Mouse (Mus musculus): Measurements from ENCODE around the gene Itfg1. TPM values are rescaled to one million over a fixed set of nuclear protein-coding genes. Genes with fewer than 3 reads are reported as not detected.
"Not testable (repeated sequence)": the region's sequence is repeated elsewhere in the genome, so short reads cannot be mapped to it uniquely, and the experiment has no call there.

The Itfg1 gene
- polyA plus RNA-seq, 1 experiment: 73.1 TPM

GRCm38 (mm10) chr8:85839916-85840656 lies 635 bp downstream of the Itfg1 start:
- DNase-seq (ENCODE audit: low read depth): no peak
- TF ChIP-seq POLR2A (IDR thresholded peaks at IDR 0.05; ENCODE audit: borderline replicate concordance, extremely low read depth, insufficient read depth, insufficient read length, poor library complexity, severe bottlenecking) (no peak), CTCF (IDR thresholded peaks at IDR 0.05; ENCODE audit: borderline replicate concordance, extremely low read depth, insufficient read depth, insufficient read length) (no peak)

GRCm38 (mm10) chr8:85813621-85814020 lies 27.1 kb downstream of the Itfg1 start:
- no peak for DNase-seq (ENCODE audit: low read depth)
- no peak for TF ChIP-seq CTCF (IDR thresholded peaks at IDR 0.05; ENCODE audit: borderline replicate concordance, extremely low read depth, insufficient read depth, insufficient read length)
- no peak for TF ChIP-seq POLR2A (IDR thresholded peaks at IDR 0.05; ENCODE audit: borderline replicate concordance, extremely low read depth, insufficient read depth, insufficient read length, poor library complexity, severe bottlenecking)

- no peak for DNase-seq (ENCODE audit: low read depth)
- TF ChIP-seq POLR2A (IDR thresholded peaks at IDR 0.05; ENCODE audit: borderline replicate concordance, extremely low read depth, insufficient read depth, insufficient read length, poor library complexity, severe bottlenecking) (no peak), CTCF (IDR thresholded peaks at IDR 0.05; ENCODE audit: borderline replicate concordance, extremely low read depth, insufficient read depth, insufficient read length) (no peak)
Observed at GRCm38 (mm10) chr8:85801408-85801807, 39.3 kb downstream of the Itfg1 start.

GRCm38 (mm10) chr8:85800164-85800563 lies 40.6 kb downstream of the Itfg1 start:
- DNase-seq (ENCODE audit: low read depth): no peak
- TF ChIP-seq POLR2A (IDR thresholded peaks at IDR 0.05; ENCODE audit: borderline replicate concordance, extremely low read depth, insufficient read depth, insufficient read length, poor library complexity, severe bottlenecking) (no peak), CTCF (IDR thresholded peaks at IDR 0.05; ENCODE audit: borderline replicate concordance, extremely low read depth, insufficient read depth, insufficient read length) (no peak)

- not testable (repeated sequence) for DNase-seq (ENCODE audit: low read depth)
Observed at GRCm38 (mm10) chr8:85796392-85796791, 44.3 kb downstream of the Itfg1 start.

GRCm38 (mm10) chr8:85788341-85788740 lies 52.4 kb downstream of the Itfg1 start:
- no peak for DNase-seq (ENCODE audit: low read depth)

GRCm38 (mm10) chr8:85787909-85788308 lies 52.8 kb downstream of the Itfg1 start:
- no peak for DNase-seq (ENCODE audit: low read depth)
- TF ChIP-seq CTCF (IDR thresholded peaks at IDR 0.05; ENCODE audit: borderline replicate concordance, extremely low read depth, insufficient read depth, insufficient read length) (no peak), POLR2A (IDR thresholded peaks at IDR 0.05; ENCODE audit: borderline replicate concordance, extremely low read depth, insufficient read depth, insufficient read length, poor library complexity, severe bottlenecking) (no peak)

More at GRCm38 (mm10) chr8:85788341-85788740, 52.4 kb downstream of the Itfg1 start:
- TF ChIP-seq POLR2A (IDR thresholded peaks at IDR 0.05; ENCODE audit: borderline replicate concordance, extremely low read depth, insufficient read depth, insufficient read length, poor library complexity, severe bottlenecking) (no peak), CTCF (IDR thresholded peaks at IDR 0.05; ENCODE audit: borderline replicate concordance, extremely low read depth, insufficient read depth, insufficient read length) (no peak)

- TF ChIP-seq CTCF (IDR thresholded peaks at IDR 0.05; ENCODE audit: borderline replicate concordance, extremely low read depth, insufficient read depth, insufficient read length) (no peak), POLR2A (IDR thresholded peaks at IDR 0.05; ENCODE audit: borderline replicate concordance, extremely low read depth, insufficient read depth, insufficient read length, poor library complexity, severe bottlenecking) (no peak)
- no peak for DNase-seq (ENCODE audit: low read depth)
Observed at GRCm38 (mm10) chr8:85785506-85785905, 55.2 kb downstream of the Itfg1 start.

- TF ChIP-seq POLR2A (IDR thresholded peaks at IDR 0.05; ENCODE audit: borderline replicate concordance, extremely low read depth, insufficient read depth, insufficient read length, poor library complexity, severe bottlenecking) (no peak), CTCF (IDR thresholded peaks at IDR 0.05; ENCODE audit: borderline replicate concordance, extremely low read depth, insufficient read depth, insufficient read length) (no peak)
- DNase-seq (ENCODE audit: low read depth): no peak
Observed at GRCm38 (mm10) chr8:85783871-85784270, 56.9 kb downstream of the Itfg1 start.

- TF ChIP-seq CTCF (IDR thresholded peaks at IDR 0.05; ENCODE audit: borderline replicate concordance, extremely low read depth, insufficient read depth, insufficient read length) (no peak), POLR2A (IDR thresholded peaks at IDR 0.05; ENCODE audit: borderline replicate concordance, extremely low read depth, insufficient read depth, insufficient read length, poor library complexity, severe bottlenecking) (no peak)
- DNase-seq (ENCODE audit: low read depth): peak; percentile 70
Observed at GRCm38 (mm10) chr8:85780091-85780490, 60.6 kb downstream of the Itfg1 start.

GRCm38 (mm10) chr8:85745053-85745452 lies 95.7 kb downstream of the Itfg1 start:
- TF ChIP-seq POLR2A (IDR thresholded peaks at IDR 0.05; ENCODE audit: borderline replicate concordance, extremely low read depth, insufficient read depth, insufficient read length, poor library complexity, severe bottlenecking): no peak
- TF ChIP-seq CTCF (IDR thresholded peaks at IDR 0.05; ENCODE audit: borderline replicate concordance, extremely low read depth, insufficient read depth, insufficient read length): no peak
- DNase-seq (ENCODE audit: low read depth): no peak

GRCm38 (mm10) chr8:85730545-85730944 lies 110.2 kb downstream of the Itfg1 start:
- DNase-seq (ENCODE audit: low read depth): no peak
- TF ChIP-seq POLR2A (IDR thresholded peaks at IDR 0.05; ENCODE audit: borderline replicate concordance, extremely low read depth, insufficient read depth, insufficient read length, poor library complexity, severe bottlenecking) (no peak), CTCF (IDR thresholded peaks at IDR 0.05; ENCODE audit: borderline replicate concordance, extremely low read depth, insufficient read depth, insufficient read length) (no peak)

Measured in brain, embryonic 14.5 days (tissue).